8 mouse cellular contexts compared by ENCODE assay signal in the genomic region with DNA sequence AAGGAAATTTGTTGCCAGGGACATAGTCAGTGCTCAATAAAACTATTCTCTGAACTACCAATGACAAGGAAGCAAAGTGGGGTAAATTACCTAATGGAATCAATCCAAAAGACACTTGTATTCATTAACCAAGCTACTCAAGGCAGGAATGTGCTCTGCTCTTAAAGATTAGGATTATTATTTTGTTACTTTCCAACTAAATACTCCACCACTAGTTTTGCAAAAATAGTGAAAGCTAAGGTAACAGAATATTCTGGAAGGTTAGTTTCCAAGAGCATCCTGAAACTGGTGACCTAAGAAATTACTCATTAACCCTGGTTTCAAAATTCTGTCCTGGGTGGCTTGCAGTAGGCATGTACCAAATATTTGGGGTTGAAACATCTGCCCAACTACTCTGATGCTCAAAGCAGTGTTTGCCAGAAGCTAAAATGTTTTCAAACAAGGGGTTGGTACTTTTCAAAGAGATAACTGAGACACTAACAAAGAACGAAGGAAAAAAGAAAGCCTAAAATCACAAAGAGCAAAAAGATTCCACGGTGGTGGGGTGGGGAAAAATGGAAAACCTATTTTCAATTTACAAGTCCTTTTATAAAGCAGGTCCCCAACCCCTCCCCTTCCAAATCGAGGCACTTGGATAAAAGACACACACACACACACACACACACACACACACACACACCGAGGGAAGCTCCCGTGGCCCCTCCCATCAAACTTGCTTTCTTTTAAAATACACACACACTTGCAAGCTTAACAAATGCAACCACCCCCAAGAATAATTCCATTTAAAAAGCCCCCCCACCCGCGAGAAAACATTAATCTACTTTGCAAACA. TPM values are rescaled to one million over a fixed set of nuclear protein-coding genes. Genes with fewer than 3 reads are reported as not detected.
DNase-seq lines count a peak whose midpoint lies in the region; ATAC-seq and TF ChIP-seq lines count a peak whose summit lies in the region.

No protein-coding gene starts in this region.

- intact Hi-C loops in gastrocnemius, adult 2 months (cut with DNase I) = loop anchor here (5.0 kb wide), 1 partner anchor 130 kb away; no protein-coding TSS in a partner anchor

- H3K4me3 ChIP-seq in gastrocnemius, adult 2 months = peak overlapping the region; percentile 79
- H3K4me3 ChIP-seq in MEL (ENCODE audit: control insufficient read depth in 1 of 2, insufficient read depth in 1 of 2, low read depth in 2 of 2, low read length in 2 of 2) = peak overlapping the region; percentile 63 to 90
- peak overlapping the region; percentile 73 for H3K4me3 ChIP-seq in heart, embryonic 16.5 days (ENCODE audit: low read length)
- H3K4me3 ChIP-seq in limb, embryonic 14.5 days (replicated peaks; ENCODE audit: low read length) = peak overlapping the region; percentile 90
- H3K4me3 ChIP-seq in stomach, embryonic 14.5 days (ENCODE audit: low read depth, low read length) = peak overlapping the region; percentile 95

- peaks cover 80% of the 10 kb centered on the region for H3K79me2 ChIP-seq in MEL (ENCODE audit: control insufficient read depth, insufficient read depth, low read length, poor library complexity)

- peaks cover 6 to 23% of the 10 kb centered on the region in 2 experiments; a peak in 3 of 4 replicates for H3K4me1 ChIP-seq in MEL (ENCODE audit: control insufficient read depth in 1 of 2, insufficient read depth in 2 of 2, low read length in 2 of 2)
- H3K4me1 ChIP-seq in heart, embryonic 16.5 days (ENCODE audit: control insufficient read depth, insufficient read depth, low read length) = peaks cover 48% of the 10 kb centered on the region
- H3K4me1 ChIP-seq in limb, embryonic 14.5 days (ENCODE audit: control insufficient read depth, insufficient read depth, low read length) = peaks cover 40% of the 10 kb centered on the region
- peaks cover 34% of the 10 kb centered on the region for H3K4me1 ChIP-seq in stomach, embryonic 14.5 days (ENCODE audit: control insufficient read depth, insufficient read depth, low read length)

- no peaks in the 10 kb centered on the region for H3K9me3 ChIP-seq in MEL (replicated peaks; ENCODE audit: insufficient read depth, low read length)
- H3K9me3 ChIP-seq in heart, embryonic 16.5 days (replicated peaks; ENCODE audit: control insufficient read depth, low read length) = no peaks in the 10 kb centered on the region
- no peaks in the 10 kb centered on the region for H3K9me3 ChIP-seq in limb, embryonic 14.5 days (ENCODE audit: control insufficient read depth, low read length)
- no peaks in the 10 kb centered on the region for H3K9me3 ChIP-seq in stomach, embryonic 14.5 days (ENCODE audit: control insufficient read depth, low read depth, low read length)

- no peak for TF ChIP-seq CTCF in gastrocnemius, adult 2 months (IDR thresholded peaks at IDR 0.05)
- TF ChIP-seq CTCF in MEL (IDR thresholded peaks at IDR 0.05 in 2 of 3, conservative IDR thresholded peaks at IDR 0.05 in 1 of 3; ENCODE audit: control insufficient read depth in 1 of 3, insufficient read depth in 1 of 3, low read depth in 2 of 3, low read length in 3 of 3, poor library complexity in 1 of 3, severe bottlenecking in 1 of 3) = no peak

- no peak for TF ChIP-seq RAD21 in MEL (IDR thresholded peaks at IDR 0.05; ENCODE audit: low read depth, low read length)

- no peak for ATAC-seq in heart, embryonic 16.5 days (replicated peaks; ENCODE audit: extremely low read depth, insufficient read depth, low FRiP score)
- ATAC-seq in limb, embryonic 14.5 days (ENCODE audit: low FRiP score, low read depth) = no peak
- ATAC-seq in stomach, embryonic 14.5 days (ENCODE audit: insufficient number of reproducible peaks, insufficient read depth, low FRiP score, low read depth) = no peak

- H3K4me2 ChIP-seq in heart, embryonic 16.5 days (ENCODE audit: low read depth, low read length) = peak overlapping the region; percentile 75
- H3K4me2 ChIP-seq in limb, embryonic 14.5 days (replicated peaks; ENCODE audit: low read depth, low read length, severe bottlenecking) = peak overlapping the region; percentile 95
- H3K4me2 ChIP-seq in stomach, embryonic 14.5 days (replicated peaks; ENCODE audit: low read depth, low read length) = peak overlapping the region; percentile 95

- H3K27ac ChIP-seq in gastrocnemius, adult 2 months = peak overlapping the region; percentile 94
- H3K27ac ChIP-seq in MEL (ENCODE audit: control insufficient read depth, low read depth, low read length) = peak overlapping the region; percentile 93
- peak overlapping the region; percentile 98 for H3K27ac ChIP-seq in heart, embryonic 16.5 days (ENCODE audit: low read length)
- H3K27ac ChIP-seq in limb, embryonic 14.5 days (replicated peaks; ENCODE audit: low read depth, low read length) = peak overlapping the region; percentile 99; the same call in 1 of the 2 replicates
- H3K27ac ChIP-seq in stomach, embryonic 14.5 days (ENCODE audit: low read length) = peak overlapping the region; percentile 99

- H3K27me3 ChIP-seq in MEL (ENCODE audit: control insufficient read depth in 1 of 2, insufficient read depth in 2 of 2, low read length in 2 of 2) = no peaks in the 10 kb centered on the region
- no peaks in the 10 kb centered on the region for H3K27me3 ChIP-seq in heart, embryonic 16.5 days (ENCODE audit: control insufficient read depth, insufficient read depth, low read length)
- H3K27me3 ChIP-seq in limb, embryonic 14.5 days (ENCODE audit: control insufficient read depth, insufficient read depth, low read length) = no peaks in the 10 kb centered on the region
- no peaks in the 10 kb centered on the region for H3K27me3 ChIP-seq in stomach, embryonic 14.5 days (ENCODE audit: control insufficient read depth, insufficient read depth, low read length)

- peaks cover 2 to 31% of the 10 kb centered on the region in 2 experiments; a peak in 3 of 4 replicates for H3K36me3 ChIP-seq in MEL (ENCODE audit: control insufficient read depth in 1 of 2, insufficient read depth in 2 of 2, low read length in 2 of 2)
- no peaks in the 10 kb centered on the region for H3K36me3 ChIP-seq in heart, embryonic 16.5 days (ENCODE audit: control insufficient read depth, insufficient read depth)
- H3K36me3 ChIP-seq in limb, embryonic 14.5 days (ENCODE audit: control insufficient read depth, insufficient read depth, low read length) = peaks cover 36% of the 10 kb centered on the region
- H3K36me3 ChIP-seq in stomach, embryonic 14.5 days (ENCODE audit: control insufficient read depth, insufficient read depth, low read length) = peaks cover 26% of the 10 kb centered on the region

- TF ChIP-seq POLR2A in MEL (IDR thresholded peaks at IDR 0.05; ENCODE audit: control insufficient read depth in 1 of 2, insufficient read depth in 1 of 2, low read depth in 1 of 2, low read length in 2 of 2, poor library complexity in 1 of 2) = no peak
- TF ChIP-seq POLR2A in limb, embryonic 14.5 days (IDR thresholded peaks at IDR 0.05; ENCODE audit: borderline replicate concordance, extremely low read depth, insufficient read depth, insufficient read length) = no peak

- DNase-seq in gastrocnemius, adult 2 months = no peak
- no peak for DNase-seq in gastrocnemius, postnatal 4 days (ENCODE audit: low spot score in 2 of 2)
- DNase-seq in MEL (ENCODE audit: low read depth, low spot score) (no peak), MN1 (ENCODE audit: low spot score) (no peak)
- DNase-seq in limb, embryonic 14.5 days (ENCODE audit: low spot score) = no peak
- no peak for DNase-seq in embryo, embryonic 10 days (ENCODE audit: low spot score)

- 2% methylated on average over 7 of the region's 7 CpGs for WGBS in heart, embryonic 16.5 days
- under 1% methylated on average over 7 of the region's 7 CpGs for WGBS in limb, embryonic 14.5 days
- WGBS in stomach, embryonic 14.5 days = 0% methylated on average over 7 of the region's 7 CpGs

- H3K9ac ChIP-seq in MEL (ENCODE audit: control insufficient read depth, low read depth, low read length, poor library complexity, severe bottlenecking) = peak overlapping the region; percentile 97
- H3K9ac ChIP-seq in heart, embryonic 16.5 days (ENCODE audit: low read length) = peak overlapping the region; percentile 89
- peak overlapping the region; percentile 98 for H3K9ac ChIP-seq in limb, embryonic 14.5 days (ENCODE audit: low read depth, low read length, severe bottlenecking)
- peak overlapping the region; percentile 100 for H3K9ac ChIP-seq in stomach, embryonic 14.5 days (replicated peaks; ENCODE audit: low read depth, low read length)

- TF ChIP-seq EP300 in MEL (IDR thresholded peaks at IDR 0.05; ENCODE audit: low read depth in 1 of 2, low read length in 2 of 2) = no peak

TF ChIP-seq in MEL, 35 proteins besides CTCF, POLR2A, EP300 and RAD21:
- TF ChIP-seq MYC (IDR thresholded peaks at IDR 0.05; ENCODE audit: low read depth, low read length) (peak; percentile 34; the same call in 1 of the 2 replicates), GABPA (IDR thresholded peaks at IDR 0.05; ENCODE audit: low read depth, low read length) (no peak), SIN3A (IDR thresholded peaks at IDR 0.05; ENCODE audit: low read length) (no peak), ELF1 (IDR thresholded peaks at IDR 0.05; ENCODE audit: low read depth, low read length) (no peak)

RNA-seq across cellular contexts. Expression of a gene that starts 11.0 kb away (rescaled TPM):
- 10 to 100 TPM in 1 of 2 experiments, 1 to 10 TPM in 1; 8.0 to 13.0 TPM for total RNA-seq in gastrocnemius, adult 2 months (2021)
- total RNA-seq in gastrocnemius, postnatal 4 days (2021) = 10 to 100 TPM; 23.4 to 24.1 TPM
- total RNA-seq in MEL (2012; rRNA removed) = 7.5 and 9.4 TPM in 2 replicates
- polyA plus RNA-seq in MEL (2012; ENCODE audit: insufficient read depth in 1 of 2, insufficient read length in 2 of 2, low read depth in 1 of 2, low replicate concordance in 2 of 2, missing spikeins in 1 of 2) = 10 to 100 TPM; 23.4 to 79.0 TPM
- polyA plus RNA-seq in heart, embryonic 16.5 days (2015; fragmentation: Nextera tagmentation; extraction: Ambion mirVana) = 5.6 and 7.9 TPM in 2 replicates
- 45.9 and 67.7 TPM in 2 replicates for polyA plus RNA-seq in limb, embryonic 14.5 days (2012; rRNA removed)
- polyA plus RNA-seq in limb, embryonic 14.5 days (2014; fragmentation: Nextera tagmentation; extraction: Ambion mirVana) = 31.0 and 36.6 TPM in 2 replicates
- polyA plus RNA-seq in stomach, embryonic 14.5 days (2014; fragmentation: Nextera tagmentation; extraction: Ambion mirVana) = 71.5 and 79.8 TPM in 2 replicates
